Mouse (Mus musculus): ENCODE data around the gene Tmem37.

The Tmem37 gene

DNA sequence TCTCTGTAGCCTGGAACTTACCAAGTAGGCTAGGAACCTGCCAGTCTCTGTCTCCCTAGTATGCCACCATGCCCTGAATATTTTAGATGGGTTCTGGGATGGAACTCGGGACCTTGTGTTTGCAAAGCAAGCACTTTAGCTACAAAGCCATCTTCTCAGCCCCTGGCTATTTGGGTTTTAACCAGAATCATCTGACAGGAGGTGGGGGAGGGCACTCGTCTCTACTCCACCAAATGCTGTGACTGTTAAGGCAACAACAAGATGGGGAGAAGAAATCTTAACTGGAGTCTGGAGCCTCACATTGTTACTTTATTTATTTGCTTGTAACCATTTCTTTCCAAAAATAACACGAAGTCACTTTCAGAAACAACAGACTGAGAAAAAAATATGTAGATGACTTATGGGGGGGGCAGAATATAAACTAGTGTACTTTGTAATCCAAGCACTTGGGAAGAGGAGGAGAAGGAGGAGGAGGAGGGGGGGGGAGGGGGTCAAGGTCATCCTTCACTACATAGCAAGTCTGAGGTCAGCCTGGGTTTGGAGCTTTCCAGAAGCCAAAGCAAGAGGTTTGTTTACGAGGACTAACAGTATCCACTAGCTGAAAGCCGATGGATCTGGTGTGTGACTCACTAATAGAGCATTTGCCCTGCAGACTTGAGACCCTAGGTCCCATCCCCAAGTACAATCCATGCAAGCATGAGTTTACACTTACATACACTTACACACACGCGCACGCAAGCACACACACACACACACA lies 16.0 kb downstream of the Tmem37 start:
- no peak for DNase-seq (ENCODE audit: low spot score in 2 of 2)

DNA sequence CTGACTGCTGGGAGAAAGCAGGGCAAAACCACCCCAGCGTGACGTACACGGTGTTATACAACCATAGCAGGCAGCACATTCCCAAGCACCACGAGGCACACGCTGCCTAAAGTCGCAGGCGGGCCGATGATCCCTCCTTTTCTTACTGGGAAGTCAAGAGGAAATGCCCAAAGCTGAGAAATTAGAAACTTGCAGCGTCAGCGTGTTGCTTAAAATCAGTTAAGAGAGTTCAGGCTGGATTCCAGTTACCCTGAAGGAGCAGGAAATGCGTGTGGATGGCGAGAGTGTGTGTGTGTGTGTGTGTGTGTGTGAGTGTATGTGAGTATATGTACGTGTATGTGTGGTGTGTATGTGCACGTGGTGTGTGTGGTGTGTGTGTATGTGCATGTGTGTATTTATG lies 16.8 kb downstream of the Tmem37 start:
- no peak for DNase-seq (ENCODE audit: low spot score in 2 of 2)

DNA sequence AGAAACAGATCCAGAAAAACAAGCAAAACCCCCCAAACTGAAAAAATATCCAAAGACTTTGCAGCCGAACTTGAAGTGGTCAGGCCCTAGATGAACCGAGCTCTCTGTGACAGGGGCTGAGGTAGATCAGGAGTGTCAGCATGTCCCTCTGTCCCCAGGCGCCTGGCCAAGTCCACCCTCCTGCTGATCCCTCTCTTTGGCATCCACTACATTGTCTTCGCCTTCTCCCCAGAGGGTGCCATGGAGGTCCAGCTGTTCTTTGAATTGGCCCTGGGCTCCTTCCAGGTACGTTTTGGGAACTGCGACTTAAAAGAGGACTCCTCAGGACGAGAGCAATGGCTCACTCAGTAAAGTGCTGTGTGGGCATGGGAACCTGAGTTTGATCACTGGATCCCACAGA lies 17.6 kb downstream of the Tmem37 start:
- DNase-seq (ENCODE audit: low spot score in 2 of 2), result no peak

DNA sequence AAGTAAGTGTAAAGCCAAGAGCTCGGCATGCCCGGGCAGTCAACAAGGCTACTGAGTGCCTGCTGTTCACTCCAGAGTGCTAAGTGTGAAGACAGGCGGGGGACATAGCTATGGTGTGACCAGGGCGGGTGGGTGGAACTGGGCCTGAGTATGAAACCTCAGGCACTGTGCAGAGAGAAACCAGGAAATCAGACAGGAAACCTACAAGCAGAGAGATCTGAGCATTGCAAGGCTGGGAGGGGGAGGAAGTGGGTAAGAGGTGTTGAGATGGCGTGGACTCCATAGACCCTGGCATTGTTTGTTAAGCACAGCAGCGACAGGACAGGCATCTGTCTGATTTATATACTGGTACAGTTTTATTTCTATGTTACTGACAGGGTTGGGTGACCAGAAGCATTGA lies 18.4 kb downstream of the Tmem37 start:
- DNase-seq (ENCODE audit: low spot score in 2 of 2), result no peak

- DNase-seq (ENCODE audit: low spot score in 2 of 2), result no peak
Measured at GRCm38 (mm10) chr1:120054997-120055396, 18.9 kb downstream of the Tmem37 start.

DNA sequence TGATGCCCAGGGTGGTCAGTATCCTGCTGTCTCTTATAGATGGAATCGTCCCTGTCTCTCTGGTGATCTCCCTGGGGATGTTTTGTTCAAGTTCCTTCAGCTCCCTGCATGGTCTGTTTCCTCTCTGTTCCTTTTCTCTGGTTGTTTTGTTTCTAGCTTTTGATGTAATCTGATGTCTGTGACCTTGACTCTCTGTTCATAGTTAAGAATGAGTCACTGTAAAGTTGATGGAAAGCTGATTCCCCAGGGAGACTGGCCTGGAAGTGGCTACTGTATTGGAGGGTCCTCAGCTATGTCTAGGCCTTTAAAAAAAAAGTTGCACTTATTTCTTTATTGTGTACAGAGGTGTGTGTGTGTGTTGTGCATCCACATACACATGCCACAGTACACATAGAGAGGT lies 22.8 kb downstream of the Tmem37 start:
- DNase-seq (ENCODE audit: low spot score in 2 of 2), result no peak

- DNase-seq (ENCODE audit: low spot score in 2 of 2), result no peak
Measured at GRCm38 (mm10) chr1:120047325-120047724, 26.5 kb downstream of the Tmem37 start.

DNA sequence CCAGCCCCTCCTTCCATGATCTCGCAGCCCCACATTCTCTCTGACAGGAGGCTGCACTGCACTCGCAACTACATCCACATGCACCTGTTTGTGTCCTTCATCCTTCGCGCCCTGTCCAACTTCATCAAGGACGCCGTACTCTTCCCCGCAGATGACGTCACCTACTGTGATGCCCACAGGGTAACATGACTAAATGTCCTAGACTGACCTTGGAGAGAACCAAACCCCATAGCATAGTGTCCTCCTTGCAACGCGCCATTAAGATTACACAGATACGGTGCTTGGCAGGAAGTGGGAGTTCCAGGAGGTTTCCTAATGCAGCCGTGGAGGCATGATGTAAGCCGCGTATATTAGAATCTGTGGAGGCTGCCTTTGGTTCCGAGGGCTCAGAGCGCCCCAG lies 29.3 kb downstream of the Tmem37 start:
- DNase-seq (ENCODE audit: low spot score in 2 of 2), result no peak

GRCm38 (mm10) chr1:120042421-120042820 lies 31.5 kb downstream of the Tmem37 start:
- no peak for DNase-seq (ENCODE audit: low spot score in 2 of 2)

GRCm38 (mm10) chr1:120038594-120038993 lies 35.3 kb downstream of the Tmem37 start:
- no peak for DNase-seq (ENCODE audit: low spot score in 2 of 2)

DNA sequence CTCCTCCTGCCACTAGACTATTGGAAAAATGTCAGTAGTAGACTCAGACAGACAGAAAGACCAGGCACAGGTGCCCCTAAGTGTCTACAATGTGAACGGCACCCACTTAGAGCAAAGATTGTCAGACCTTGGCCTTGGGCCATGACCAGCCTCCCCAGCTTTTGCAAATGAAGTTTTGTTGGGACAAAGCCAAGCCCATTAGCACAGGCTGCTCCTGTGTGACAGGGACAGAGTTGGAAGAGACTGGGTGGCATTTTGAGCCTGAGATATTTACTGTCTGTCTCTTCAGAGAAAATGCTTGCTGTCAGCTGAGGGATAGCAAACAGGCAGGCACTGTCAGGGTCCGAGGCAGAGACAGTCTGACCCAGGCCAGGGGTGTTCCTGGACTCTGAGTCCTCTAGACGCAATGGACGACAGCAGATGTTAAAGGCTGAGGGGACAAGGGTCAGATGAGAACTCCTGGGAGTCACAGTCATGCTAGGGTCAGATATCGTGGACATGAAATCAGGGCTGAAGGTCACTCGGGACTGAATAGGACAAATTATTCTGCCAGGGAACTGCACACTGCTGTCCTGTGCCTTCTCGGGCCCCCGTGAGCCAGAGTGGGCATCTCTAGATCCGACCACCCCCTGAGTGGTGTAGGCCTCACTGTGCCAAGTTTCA lies 36.7 kb downstream of the Tmem37 start:
- no peak for DNase-seq (ENCODE audit: low spot score in 2 of 2)

- DNase-seq (ENCODE audit: low spot score in 2 of 2), result no peak
Measured at GRCm38 (mm10) chr1:120035456-120036034, 38.3 kb downstream of the Tmem37 start.

GRCm38 (mm10) chr1:120034793-120035192 lies 39.1 kb downstream of the Tmem37 start:
- DNase-seq (ENCODE audit: low spot score in 2 of 2), result no peak

DNA sequence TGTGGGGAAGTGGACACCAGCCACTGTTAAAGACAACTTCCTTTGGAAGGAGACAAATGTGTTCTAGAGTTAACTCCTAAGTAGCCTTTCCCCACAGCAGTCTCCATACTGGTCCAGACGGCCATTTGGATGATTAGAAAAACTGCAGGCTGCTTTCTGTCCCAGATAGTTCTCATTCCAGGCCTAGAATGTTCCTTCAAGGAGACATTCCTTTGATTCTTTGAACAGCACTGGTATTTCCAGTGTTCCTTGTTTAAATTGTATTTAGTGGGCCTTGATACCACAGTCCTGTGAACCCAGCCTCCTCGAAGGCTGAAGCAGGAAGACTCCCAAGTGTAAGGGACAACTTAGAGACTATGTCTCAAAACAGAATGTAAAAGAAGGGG lies 40.4 kb downstream of the Tmem37 start:
- no peak for DNase-seq (ENCODE audit: low spot score in 2 of 2)

GRCm38 (mm10) chr1:120032804-120033468 lies 40.9 kb downstream of the Tmem37 start:
- DNase-seq (ENCODE audit: low spot score in 2 of 2), result peak; percentile 57 to 65

DNA sequence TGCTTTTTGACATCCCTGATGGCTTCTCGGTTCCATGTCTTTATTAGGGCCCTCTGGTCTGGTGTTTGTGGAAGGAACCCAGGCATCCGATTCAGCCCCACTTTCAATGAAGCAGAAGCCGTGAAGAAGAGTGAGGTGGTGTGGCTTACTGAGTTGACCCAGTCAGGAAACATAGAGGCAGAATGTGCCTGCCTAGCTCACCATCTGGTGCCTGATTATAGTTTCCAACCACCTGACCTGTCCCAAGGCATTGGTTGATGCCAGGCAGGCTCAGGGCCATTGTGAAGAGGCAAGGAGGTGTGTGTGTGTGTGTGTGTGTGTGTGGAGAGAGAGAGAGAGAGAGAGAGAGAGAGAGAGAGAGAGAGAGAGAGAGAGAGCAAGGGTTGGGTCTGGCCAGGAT lies 43.4 kb downstream of the Tmem37 start:
- DNase-seq (ENCODE audit: low spot score in 2 of 2), result no peak

DNA sequence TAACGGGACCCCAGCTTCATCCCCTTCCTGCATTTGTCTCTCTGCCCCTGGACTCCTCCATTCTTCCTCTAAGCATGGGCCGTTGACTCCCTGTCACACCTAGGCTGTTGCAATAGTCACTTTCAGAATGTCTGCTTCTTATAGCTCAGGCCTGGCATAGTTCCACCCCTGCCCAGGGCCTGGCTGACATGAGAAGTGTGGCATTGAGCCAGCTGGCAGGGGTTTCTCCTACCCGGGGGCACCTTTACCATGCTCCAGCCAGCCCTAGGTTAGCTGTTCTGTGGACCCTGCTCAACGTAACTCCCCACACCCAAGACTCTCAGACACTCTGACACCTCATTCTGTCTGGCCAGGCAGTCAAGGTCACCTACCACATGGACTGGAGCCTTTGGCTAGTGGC lies 46.2 kb downstream of the Tmem37 start:
- DNase-seq (ENCODE audit: low spot score in 2 of 2), result no peak

GRCm38 (mm10) chr1:120025050-120025439 lies 48.8 kb downstream of the Tmem37 start:
- no peak for DNase-seq (ENCODE audit: low spot score in 2 of 2)

GRCm38 (mm10) chr1:120024331-120025049 lies 49.4 kb downstream of the Tmem37 start:
- DNase-seq (ENCODE audit: low spot score in 2 of 2), result no peak

DNA sequence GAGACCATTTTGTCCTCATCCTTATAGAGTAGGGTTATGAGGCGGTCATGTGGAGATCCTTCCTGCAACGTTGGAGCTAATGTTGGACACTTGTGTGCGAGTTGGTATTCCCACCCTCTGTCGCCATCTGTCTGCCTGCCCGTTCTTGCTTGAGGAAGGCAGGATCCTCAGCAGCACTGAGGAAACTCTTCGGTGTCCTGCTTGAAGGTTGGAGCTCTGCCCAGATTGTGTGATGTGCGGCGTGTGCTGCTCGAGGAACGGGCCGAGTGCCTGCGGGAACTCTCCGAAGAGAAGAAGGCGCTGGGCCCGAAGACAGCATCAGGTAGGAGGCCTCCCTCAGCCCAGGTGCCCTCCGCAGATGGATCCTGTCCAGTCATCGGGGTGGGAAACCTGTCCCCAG lies 51.9 kb downstream of the Tmem37 start:
- no peak for DNase-seq (ENCODE audit: low spot score in 2 of 2)

GRCm38 (mm10) chr1:120020322-120020897 lies 53.5 kb downstream of the Tmem37 start:
- no peak for DNase-seq (ENCODE audit: low spot score in 2 of 2)

- no peak for DNase-seq (ENCODE audit: low spot score in 2 of 2)
Measured at GRCm38 (mm10) chr1:120019428-120019827, 54.4 kb downstream of the Tmem37 start.
